12 mouse cellular contexts compared by ENCODE assay signal in genomic region chr16:28882687-28883428, GRCm38 (mm10). TPM values are rescaled to one million over a fixed set of nuclear protein-coding genes. Genes with fewer than 3 reads are reported as not detected.
DNase-seq lines count a peak whose midpoint lies in the region; ATAC-seq lines count a peak whose summit lies in the region.
"Had no signal": no experiment of that assay in that cellular context is flagged by ENCODE, and none has a peak within 500 bp of the region (broad histone marks: within the 10 kb centered on the region; RNA-seq: fewer than 3 reads in every experiment).

No protein-coding gene starts in this region.

- peak; percentile 67 for DNase-seq in embryonic facial prominence, embryonic 14.5 days (ENCODE audit: low spot score)
- no peak for DNase-seq in embryonic facial prominence, embryonic 10.5 days (ENCODE audit: low spot score)
- no peak for DNase-seq in intestine, embryonic 14.5 days (ENCODE audit: low spot score)
- peak; percentile 35 for DNase-seq in urinary bladder, postnatal 14 days (ENCODE audit: low spot score)
- DNase-seq in urinary bladder, postnatal 10 days (ENCODE audit: low spot score) = no peak
- DNase-seq in embryo, embryonic 11 days = no peak
- DNase-seq: B cell, adult 2 months; thymus, postnatal 25 days had no signal

- H3K9ac ChIP-seq in embryonic facial prominence, embryonic 14.5 days (ENCODE audit: low read depth, low read length) = no peak overlapping the region
- H3K9ac ChIP-seq in intestine, embryonic 14.5 days (ENCODE audit: low read length) = no peak overlapping the region
- no peak overlapping the region for H3K9ac ChIP-seq in intestine, embryonic 16.5 days (ENCODE audit: low read depth, low read length)
- H3K9ac ChIP-seq: hindbrain, embryonic 15.5 days; kidney, embryonic 15.5 days; neural tube, embryonic 15.5 days had no signal

- no peaks in the 10 kb centered on the region for H3K36me3 ChIP-seq in embryonic facial prominence, embryonic 14.5 days (ENCODE audit: control insufficient read depth, insufficient read depth, low read length)
- H3K36me3 ChIP-seq in embryonic facial prominence, embryonic 10.5 days (replicated peaks) = no peaks in the 10 kb centered on the region
- H3K36me3 ChIP-seq in intestine, embryonic 14.5 days (ENCODE audit: control insufficient read depth, insufficient read depth, low read length) = no peaks in the 10 kb centered on the region
- no peaks in the 10 kb centered on the region for H3K36me3 ChIP-seq in intestine, embryonic 16.5 days (ENCODE audit: control insufficient read depth, insufficient read depth, low read length)
- H3K36me3 ChIP-seq: hindbrain, embryonic 15.5 days; kidney, embryonic 15.5 days; neural tube, embryonic 15.5 days had no signal

- H3K27ac ChIP-seq in embryonic facial prominence, embryonic 14.5 days (replicated peaks; ENCODE audit: low read depth, low read length) = no peak overlapping the region
- H3K27ac ChIP-seq in embryonic facial prominence, embryonic 10.5 days (replicated peaks) = no peak overlapping the region
- H3K27ac ChIP-seq in intestine, embryonic 14.5 days (ENCODE audit: low read depth) = peak overlapping the region; percentile 14; the same call in 1 of the 2 replicates
- H3K27ac ChIP-seq in intestine, embryonic 16.5 days (ENCODE audit: low read length) = no peak overlapping the region
- H3K27ac ChIP-seq: hindbrain, embryonic 15.5 days; kidney, embryonic 15.5 days; neural tube, embryonic 15.5 days had no signal

- no peaks in the 10 kb centered on the region for H3K9me3 ChIP-seq in embryonic facial prominence, embryonic 14.5 days (ENCODE audit: control insufficient read depth, low read length)
- H3K9me3 ChIP-seq in embryonic facial prominence, embryonic 10.5 days = no peaks in the 10 kb centered on the region
- no peaks in the 10 kb centered on the region for H3K9me3 ChIP-seq in intestine, embryonic 14.5 days (ENCODE audit: control insufficient read depth, low read length)
- no peaks in the 10 kb centered on the region for H3K9me3 ChIP-seq in intestine, embryonic 16.5 days (ENCODE audit: control insufficient read depth, low read length)
- H3K9me3 ChIP-seq: hindbrain, embryonic 15.5 days; kidney, embryonic 15.5 days; neural tube, embryonic 15.5 days had no signal

- peaks cover 39% of the 10 kb centered on the region for H3K4me1 ChIP-seq in embryonic facial prominence, embryonic 14.5 days (ENCODE audit: control insufficient read depth, insufficient read depth, low read length)
- H3K4me1 ChIP-seq in embryonic facial prominence, embryonic 10.5 days = peaks cover 62% of the 10 kb centered on the region
- H3K4me1 ChIP-seq in intestine, embryonic 14.5 days (replicated peaks; ENCODE audit: control insufficient read depth, insufficient read depth, low read length) = peaks cover 47% of the 10 kb centered on the region
- peaks cover 34% of the 10 kb centered on the region for H3K4me1 ChIP-seq in intestine, embryonic 16.5 days (ENCODE audit: control insufficient read depth, insufficient read depth, low read length)

- H3K27me3 ChIP-seq in embryonic facial prominence, embryonic 14.5 days (replicated peaks; ENCODE audit: control insufficient read depth, insufficient read depth, low read length) = no peaks in the 10 kb centered on the region
- H3K27me3 ChIP-seq in embryonic facial prominence, embryonic 10.5 days (replicated peaks; ENCODE audit: low read depth, poor library complexity, severe bottlenecking) = no peaks in the 10 kb centered on the region
- no peaks in the 10 kb centered on the region for H3K27me3 ChIP-seq in intestine, embryonic 14.5 days (replicated peaks; ENCODE audit: control insufficient read depth, insufficient read depth, low read length)
- no peaks in the 10 kb centered on the region for H3K27me3 ChIP-seq in intestine, embryonic 16.5 days (replicated peaks; ENCODE audit: control insufficient read depth, insufficient read depth, low read length)
- H3K27me3 ChIP-seq: hindbrain, embryonic 15.5 days; kidney, embryonic 15.5 days; neural tube, embryonic 15.5 days had no signal

- WGBS in embryonic facial prominence, embryonic 14.5 days = 52% methylated on average over 21 of the region's 21 CpGs
- 85% methylated on average over 21 of the region's 21 CpGs for WGBS in embryonic facial prominence, embryonic 10.5 days
- 27% methylated on average over 21 of the region's 21 CpGs for WGBS in intestine, embryonic 14.5 days
- WGBS in intestine, embryonic 16.5 days = 39% methylated on average over 21 of the region's 21 CpGs

- H3K4me3 ChIP-seq in embryonic facial prominence, embryonic 14.5 days (ENCODE audit: low read depth, low read length) = no peak overlapping the region
- H3K4me3 ChIP-seq in embryonic facial prominence, embryonic 10.5 days = no peak overlapping the region
- H3K4me3 ChIP-seq in intestine, embryonic 14.5 days (ENCODE audit: low read depth, low read length) = no peak overlapping the region
- H3K4me3 ChIP-seq in intestine, embryonic 16.5 days (ENCODE audit: low read length) = no peak overlapping the region
- H3K4me3 ChIP-seq: hindbrain, embryonic 15.5 days; kidney, embryonic 15.5 days; neural tube, embryonic 15.5 days had no signal

- H3K4me2 ChIP-seq in embryonic facial prominence, embryonic 14.5 days (ENCODE audit: low read depth, low read length) = no peak overlapping the region
- no peak overlapping the region for H3K4me2 ChIP-seq in intestine, embryonic 14.5 days (ENCODE audit: low read length)
- no peak overlapping the region for H3K4me2 ChIP-seq in intestine, embryonic 16.5 days (ENCODE audit: low read depth, low read length)
- H3K4me2 ChIP-seq: hindbrain, embryonic 15.5 days; kidney, embryonic 15.5 days; neural tube, embryonic 15.5 days had no signal

- peak; percentile 12; the same call in 1 of the 2 replicates for ATAC-seq in embryonic facial prominence, embryonic 14.5 days (ENCODE audit: low read depth)
- ATAC-seq in intestine, embryonic 14.5 days (replicated peaks; ENCODE audit: low FRiP score, low TSS enrichment, low read depth) = no peak
- no peak for ATAC-seq in intestine, embryonic 16.5 days

RNA-seq across cellular contexts. Expression of gene Mb21d2, which starts 46.6 kb away (rescaled TPM):
- polyA plus RNA-seq in embryonic facial prominence, embryonic 14.5 days (2014; fragmentation: Nextera tagmentation; extraction: Ambion mirVana) = 7.3 and 7.6 TPM in 2 replicates
- polyA plus RNA-seq in embryonic facial prominence, embryonic 10.5 days (2016; fragmentation: Nextera tagmentation; extraction: Ambion mirVana) = 6.8 and 7.3 TPM in 2 replicates
- 9.0 and 9.8 TPM in 2 replicates for polyA plus RNA-seq in intestine, embryonic 14.5 days (2014; fragmentation: Nextera tagmentation; extraction: Ambion mirVana)
- polyA plus RNA-seq in intestine, embryonic 16.5 days (2015; fragmentation: Nextera tagmentation; extraction: Ambion mirVana) = 6.6 and 7.2 TPM in 2 replicates

Comparison
In these comparisons a context has a peak if more than half of its experiments do, and no peak if none do; other contexts are left out.
1. DNase-seq: peak in embryonic facial prominence, embryonic 14.5 days (single experiment) and urinary bladder, postnatal 14 days (single experiment); none in embryonic facial prominence, embryonic 10.5 days (single experiment), intestine, embryonic 14.5 days (single experiment), urinary bladder, postnatal 10 days (single experiment) and embryo, embryonic 11 days (single experiment).